Mouse (Mus musculus): ENCODE measurements at regions not wholly inside any gene's neighbourhood (a gene's known extent, or its start where the extent isn't known, plus 50 kb on each side); places are given as distances from the start of the nearest gene placed in this dataset.
"Not testable (repeated sequence)": the region's sequence is repeated elsewhere in the genome, so short reads cannot be mapped to it uniquely, and the experiment has no call there.

GRCm38 (mm10) chr8:113916649-113917048 is 68.1 kb upstream of the Adamts18 start:
- DNase-seq (ENCODE audit: low read depth, low spot score), result no peak

- peak; percentile 4 for DNase-seq (ENCODE audit: low read depth, low spot score)
Observed at GRCm38 (mm10) chr8:113917197-113917596, 68.7 kb upstream of the Adamts18 start.

- DNase-seq (ENCODE audit: low read depth, low spot score), result no peak
Observed at GRCm38 (mm10) chr8:113920306-113920705, 71.8 kb upstream of the Adamts18 start.

- no peak for DNase-seq (ENCODE audit: low read depth, low spot score)
Observed at GRCm38 (mm10) chr8:113923381-113923780, 74.8 kb upstream of the Adamts18 start.

GRCm38 (mm10) chr8:113953721-113954120 is 105.2 kb upstream of the Adamts18 start:
- no peak for DNase-seq (ENCODE audit: low read depth, low spot score)

GRCm38 (mm10) chr8:113956439-113957043 is 108.0 kb upstream of the Adamts18 start:
- no peak for DNase-seq (ENCODE audit: low read depth, low spot score)

- no peak for DNase-seq (ENCODE audit: low read depth, low spot score)
Observed at GRCm38 (mm10) chr8:113957821-113958220, 109.3 kb upstream of the Adamts18 start.

GRCm38 (mm10) chr8:113975810-113976209 is 127.3 kb upstream of the Adamts18 start:
- DNase-seq (ENCODE audit: low read depth, low spot score), result no peak

GRCm38 (mm10) chr8:113976626-113977025 is 128.1 kb upstream of the Adamts18 start:
- DNase-seq (ENCODE audit: low read depth, low spot score), result no peak

GRCm38 (mm10) chr8:113977072-113977471 is 128.5 kb upstream of the Adamts18 start:
- no peak for DNase-seq (ENCODE audit: low read depth, low spot score)

GRCm38 (mm10) chr8:113978946-113979345 is 130.4 kb upstream of the Adamts18 start:
- DNase-seq (ENCODE audit: low read depth, low spot score), result no peak

GRCm38 (mm10) chr8:113979837-113980236 is 131.3 kb upstream of the Adamts18 start:
- DNase-seq (ENCODE audit: low read depth, low spot score), result no peak

GRCm38 (mm10) chr8:113981339-113981738 is 132.8 kb upstream of the Adamts18 start:
- no peak for DNase-seq (ENCODE audit: low read depth, low spot score)

GRCm38 (mm10) chr8:113984845-113985244 is 136.3 kb upstream of the Adamts18 start:
- peak; percentile 43 for DNase-seq (ENCODE audit: low read depth, low spot score)

- DNase-seq (ENCODE audit: low read depth, low spot score), result no peak
Observed at GRCm38 (mm10) chr8:113985471-113985870, 136.9 kb upstream of the Adamts18 start.

GRCm38 (mm10) chr8:113985948-113986347 is 137.4 kb upstream of the Adamts18 start:
- no peak for DNase-seq (ENCODE audit: low read depth, low spot score)

GRCm38 (mm10) chr8:113990718-113991117 is 142.2 kb upstream of the Adamts18 start:
- no peak for DNase-seq (ENCODE audit: low read depth, low spot score)

GRCm38 (mm10) chr8:113998881-113999280 is 134.5 kb upstream of the Nudt7 start:
- no peak for DNase-seq (ENCODE audit: low read depth, low spot score)

- no peak for DNase-seq (ENCODE audit: low read depth, low spot score)
Observed at GRCm38 (mm10) chr8:114001674-114002073, 131.7 kb upstream of the Nudt7 start.

GRCm38 (mm10) chr8:114004436-114004835 is 128.9 kb upstream of the Nudt7 start:
- no peak for DNase-seq (ENCODE audit: low read depth, low spot score)

- no peak for DNase-seq (ENCODE audit: low read depth, low spot score)
Observed at GRCm38 (mm10) chr8:114006587-114006986, 126.8 kb upstream of the Nudt7 start.

GRCm38 (mm10) chr8:114007103-114007502 is 126.3 kb upstream of the Nudt7 start:
- no peak for DNase-seq (ENCODE audit: low read depth, low spot score)

- no peak for DNase-seq (ENCODE audit: low read depth, low spot score)
Observed at GRCm38 (mm10) chr8:114018364-114018763, 115.0 kb upstream of the Nudt7 start.

GRCm38 (mm10) chr8:114030141-114030540 is 103.2 kb upstream of the Nudt7 start:
- not testable (repeated sequence) for DNase-seq (ENCODE audit: low read depth, low spot score)
